Mouse (Mus musculus) kidney, adult 2 months (tissue): ENCODE data around the gene Cic.

Source experiments
- CTCF ChIP-seq: fragments of 200-500 bp; conservative IDR thresholded peaks from 2 replicates; pipeline ENCODE4 v1.5.1; 2011; ENCODE audit warnings: low read depth, mild to moderate bottlenecking, control low read depth, low read length, moderate library complexity, mixed read lengths; ENCODE audit not compliant: insufficient read depth, insufficient read length
- POLR2A ChIP-seq: fragments of 200-500 bp; IDR thresholded peaks from one replicate; pipeline ENCODE4 v1.6.1; 2011; ENCODE audit warnings: low read depth, low read length, control low read depth

- TF ChIP-seq CTCF (no peak), POLR2A (no peak)
Measured at GRCm38 (mm10) chr7:25251822-25252221, 15.7 kb upstream of the Cic start.
